Mouse (Mus musculus): ENCODE measurements around the gene Necab3. TPM values are rescaled to one million over a fixed set of nuclear protein-coding genes. Genes with fewer than 3 reads are reported as not detected.

Gene Necab3
- polyA plus RNA-seq, 2 experiments: 3.8 to 6.7 TPM

DNA sequence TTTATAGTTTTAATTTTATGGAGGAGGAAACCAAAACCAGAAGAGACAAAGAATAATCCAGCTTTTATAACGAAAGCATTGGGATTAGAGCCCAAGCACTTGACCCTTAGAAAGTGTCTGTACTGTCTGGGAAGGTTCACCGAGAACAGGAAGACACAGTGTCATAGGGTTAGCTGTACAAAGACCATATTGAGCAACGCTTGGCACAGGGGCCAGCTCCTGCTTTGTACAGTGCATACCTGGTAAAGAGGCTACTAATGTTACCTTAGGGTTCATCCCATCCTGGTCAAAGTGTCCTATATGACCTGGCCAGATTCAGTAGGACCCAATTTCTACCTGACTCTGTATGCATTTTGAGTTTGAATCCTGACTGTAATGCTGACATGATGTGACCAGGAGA lies 42.6 kb upstream of the Necab3 start:
- Histone ChIP-seq H3K27me3 (ENCODE audit: control insufficient read depth, insufficient read depth, low read length) (no peaks in the 10 kb centered on the region), H3K9me3 (ENCODE audit: control insufficient read depth, low read length) (no peaks in the 10 kb centered on the region), H3K36me3 (ENCODE audit: control insufficient read depth, insufficient read depth, low read length) (no peaks in the 10 kb centered on the region), H3K4me1 (ENCODE audit: control insufficient read depth, insufficient read depth, low read length) (peaks cover 6% of the 10 kb centered on the region; the same call in 1 of the 2 replicates), H3K4me3 (replicated peaks; ENCODE audit: low read length) (no peak overlapping the region), H3K27ac (replicated peaks; ENCODE audit: low read depth, low read length) (no peak overlapping the region), H3K9ac (ENCODE audit: low read depth, low read length, severe bottlenecking) (no peak overlapping the region), H3K4me2 (replicated peaks; ENCODE audit: low read depth, low read length, severe bottlenecking) (no peak overlapping the region)
- DNase-seq (ENCODE audit: low spot score) (no peak), ATAC-seq (ENCODE audit: low FRiP score, low read depth) (no peak)
- no peak for TF ChIP-seq POLR2A (IDR thresholded peaks at IDR 0.05; ENCODE audit: borderline replicate concordance, extremely low read depth, insufficient read depth, insufficient read length)
- WGBS: 78% methylated on average over 3 of the region's 3 CpGs

- ATAC-seq (ENCODE audit: low FRiP score, low read depth): no peak
- Histone ChIP-seq H3K27me3 (ENCODE audit: control insufficient read depth, insufficient read depth, low read length) (no peaks in the 10 kb centered on the region), H3K4me2 (replicated peaks; ENCODE audit: low read depth, low read length, severe bottlenecking) (no peak overlapping the region), H3K9me3 (ENCODE audit: control insufficient read depth, low read length) (no peaks in the 10 kb centered on the region), H3K4me3 (replicated peaks; ENCODE audit: low read length) (no peak overlapping the region), H3K27ac (replicated peaks; ENCODE audit: low read depth, low read length) (no peak overlapping the region), H3K9ac (ENCODE audit: low read depth, low read length, severe bottlenecking) (no peak overlapping the region), H3K4me1 (ENCODE audit: control insufficient read depth, insufficient read depth, low read length) (peaks cover 6% of the 10 kb centered on the region; the same call in 1 of the 2 replicates), H3K36me3 (ENCODE audit: control insufficient read depth, insufficient read depth, low read length) (no peaks in the 10 kb centered on the region)
- no peak for DNase-seq (ENCODE audit: low spot score)
- no peak for TF ChIP-seq POLR2A (IDR thresholded peaks at IDR 0.05; ENCODE audit: borderline replicate concordance, extremely low read depth, insufficient read depth, insufficient read length)
- 72% methylated on average over 6 of the region's 6 CpGs for WGBS
These were observed 41.9 kb upstream of the Necab3 start for GRCm38 (mm10) chr2:154600586-154600985.

GRCm38 (mm10) chr2:154597399-154597798 lies 38.7 kb upstream of the Necab3 start:
- H3K4me1 ChIP-seq (ENCODE audit: control insufficient read depth, insufficient read depth, low read length): no peaks in the 10 kb centered on the region
- H3K4me3 ChIP-seq (replicated peaks; ENCODE audit: low read length): no peak overlapping the region
- WGBS: 78% methylated on average over 3 of the region's 3 CpGs
- no peak overlapping the region for H3K4me2 ChIP-seq (replicated peaks; ENCODE audit: low read depth, low read length, severe bottlenecking)
- DNase-seq (ENCODE audit: low spot score) (no peak), ATAC-seq (ENCODE audit: low FRiP score, low read depth) (no peak)
- no peaks in the 10 kb centered on the region for H3K27me3 ChIP-seq (ENCODE audit: control insufficient read depth, insufficient read depth, low read length)
- H3K27ac ChIP-seq (replicated peaks; ENCODE audit: low read depth, low read length): no peak overlapping the region
- no peaks in the 10 kb centered on the region for H3K9me3 ChIP-seq (ENCODE audit: control insufficient read depth, low read length)
- H3K36me3 ChIP-seq (ENCODE audit: control insufficient read depth, insufficient read depth, low read length): peaks cover 7% of the 10 kb centered on the region
- H3K9ac ChIP-seq (ENCODE audit: low read depth, low read length, severe bottlenecking): no peak overlapping the region
- no peak for TF ChIP-seq POLR2A (IDR thresholded peaks at IDR 0.05; ENCODE audit: borderline replicate concordance, extremely low read depth, insufficient read depth, insufficient read length)

DNA sequence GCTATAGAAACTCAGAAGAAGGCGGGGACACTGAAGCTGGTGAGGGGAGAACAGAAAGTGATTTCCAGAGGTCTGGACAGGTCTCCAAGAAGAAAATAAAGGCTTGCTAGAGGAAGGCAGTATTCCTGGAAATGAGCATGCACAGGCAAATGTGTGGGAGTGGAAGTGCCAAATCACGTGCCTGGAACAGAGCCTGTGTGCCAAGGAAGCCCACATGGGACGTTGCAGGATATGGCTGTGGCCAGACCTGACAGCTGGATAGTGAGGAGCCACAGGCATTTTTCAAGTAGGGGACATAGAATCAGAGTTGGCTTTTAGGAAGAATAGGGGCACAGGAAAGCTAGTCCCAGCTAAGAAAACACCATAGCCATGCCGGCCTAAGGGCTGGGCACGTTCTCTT lies 37.1 kb upstream of the Necab3 start:
- no peak for TF ChIP-seq POLR2A (IDR thresholded peaks at IDR 0.05; ENCODE audit: borderline replicate concordance, extremely low read depth, insufficient read depth, insufficient read length)
- 65% methylated on average over 5 of the region's 5 CpGs for WGBS
- no peak for ATAC-seq (ENCODE audit: low FRiP score, low read depth)

GRCm38 (mm10) chr2:154593025-154593424 lies 34.3 kb upstream of the Necab3 start:
- 72% methylated on average over 3 of the region's 3 CpGs for WGBS
- Histone ChIP-seq H3K4me1 (ENCODE audit: control insufficient read depth, insufficient read depth, low read length) (no peaks in the 10 kb centered on the region), H3K27ac (replicated peaks; ENCODE audit: low read depth, low read length) (no peak overlapping the region), H3K4me3 (replicated peaks; ENCODE audit: low read length) (no peak overlapping the region), H3K4me2 (replicated peaks; ENCODE audit: low read depth, low read length, severe bottlenecking) (no peak overlapping the region), H3K9ac (ENCODE audit: low read depth, low read length, severe bottlenecking) (no peak overlapping the region), H3K9me3 (ENCODE audit: control insufficient read depth, low read length) (no peaks in the 10 kb centered on the region), H3K27me3 (ENCODE audit: control insufficient read depth, insufficient read depth, low read length) (no peaks in the 10 kb centered on the region), H3K36me3 (ENCODE audit: control insufficient read depth, insufficient read depth, low read length) (peaks cover 7% of the 10 kb centered on the region)
- DNase-seq (ENCODE audit: low spot score) (no peak), ATAC-seq (ENCODE audit: low FRiP score, low read depth) (no peak)
- no peak for TF ChIP-seq POLR2A (IDR thresholded peaks at IDR 0.05; ENCODE audit: borderline replicate concordance, extremely low read depth, insufficient read depth, insufficient read length)

More for the DNA sequence above, 37.1 kb upstream of the Necab3 start:
- no peaks in the 10 kb centered on the region for H3K27me3 ChIP-seq (ENCODE audit: control insufficient read depth, insufficient read depth, low read length)
- no peaks in the 10 kb centered on the region for H3K9me3 ChIP-seq (ENCODE audit: control insufficient read depth, low read length)
- no peak overlapping the region for H3K4me2 ChIP-seq (replicated peaks; ENCODE audit: low read depth, low read length, severe bottlenecking)
- no peaks in the 10 kb centered on the region for H3K4me1 ChIP-seq (ENCODE audit: control insufficient read depth, insufficient read depth, low read length)
- peaks cover 7% of the 10 kb centered on the region for H3K36me3 ChIP-seq (ENCODE audit: control insufficient read depth, insufficient read depth, low read length)
- no peak overlapping the region for H3K9ac ChIP-seq (ENCODE audit: low read depth, low read length, severe bottlenecking)
- no peak overlapping the region for H3K27ac ChIP-seq (replicated peaks; ENCODE audit: low read depth, low read length)
- no peak for DNase-seq (ENCODE audit: low spot score)
- no peak overlapping the region for H3K4me3 ChIP-seq (replicated peaks; ENCODE audit: low read length)

- Histone ChIP-seq H3K27me3 (ENCODE audit: control insufficient read depth, insufficient read depth, low read length) (no peaks in the 10 kb centered on the region), H3K4me3 (replicated peaks; ENCODE audit: low read length) (no peak overlapping the region), H3K36me3 (ENCODE audit: control insufficient read depth, insufficient read depth, low read length) (peaks cover 19% of the 10 kb centered on the region), H3K4me1 (ENCODE audit: control insufficient read depth, insufficient read depth, low read length) (no peaks in the 10 kb centered on the region), H3K27ac (replicated peaks; ENCODE audit: low read depth, low read length) (no peak overlapping the region), H3K9me3 (ENCODE audit: control insufficient read depth, low read length) (no peaks in the 10 kb centered on the region), H3K4me2 (replicated peaks; ENCODE audit: low read depth, low read length, severe bottlenecking) (no peak overlapping the region), H3K9ac (ENCODE audit: low read depth, low read length, severe bottlenecking) (no peak overlapping the region)
- 91% methylated on average over 3 of the region's 3 CpGs for WGBS
- TF ChIP-seq POLR2A (IDR thresholded peaks at IDR 0.05; ENCODE audit: borderline replicate concordance, extremely low read depth, insufficient read depth, insufficient read length): no peak
- ATAC-seq (ENCODE audit: low FRiP score, low read depth) (no peak), DNase-seq (ENCODE audit: low spot score) (no peak)
These were observed 32.5 kb upstream of the Necab3 start for GRCm38 (mm10) chr2:154591239-154591638.

Measured in limb, embryonic 14.5 days (tissue).